Mouse (Mus musculus) liver, embryonic 14.5 days (tissue): ENCODE measurements around the gene Cdc37.

ENCODE experiments used
- CTCF ChIP-seq: IDR thresholded peaks from 2 replicates; pipeline ENCODE4 v1.5.1; 2016; ENCODE audit warnings: antibody characterized with exemption, low read depth, control low read depth
- EP300 ChIP-seq: IDR thresholded peaks from 2 replicates; pipeline ENCODE4 v1.6.1; 2016; ENCODE audit warnings: antibody characterized with exemption, low read depth

GRCm38 (mm10) chr9:21167140-21168097 is 17.6 kb upstream of the Cdc37 start:
- TF ChIP-seq EP300 (0 out of 2 replicates have a peak, but pooled peaks have one; percentile 25), CTCF (no peak)
